In the genomic region with DNA sequence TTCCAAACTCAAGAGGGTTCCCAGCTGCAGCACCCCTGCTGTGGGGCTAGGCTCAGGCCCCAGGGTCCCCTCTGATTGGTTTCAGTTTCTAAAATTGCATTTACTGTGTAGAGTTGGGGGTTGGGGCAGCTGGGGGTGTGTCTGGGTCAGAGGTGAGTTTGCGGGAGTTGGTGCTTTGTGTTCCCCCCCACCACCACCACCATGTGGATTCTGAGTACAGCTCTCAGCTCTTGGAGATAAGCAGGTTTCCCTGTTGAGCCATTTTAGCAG, we compare ENCODE assay signal across 22 mouse cellular contexts. TPM values are rescaled to one million over a fixed set of nuclear protein-coding genes. Genes with fewer than 3 reads are reported as not detected.
DNase-seq lines count a peak whose midpoint lies in the region; ATAC-seq and TF ChIP-seq lines count a peak whose summit lies in the region.
"Had no signal": no experiment of that assay in that cellular context is flagged by ENCODE, and none has a peak within 500 bp of the region (broad histone marks: within the 10 kb centered on the region; RNA-seq: fewer than 3 reads in every experiment).

No protein-coding gene starts in this region.

- ATAC-seq in intestine, embryonic 15.5 days: peak; percentile 60
- no peak for ATAC-seq in intestine, postnatal 0 days
- peak; percentile 43; the same call in 1 of the 2 replicates for ATAC-seq in midbrain, embryonic 11.5 days (ENCODE audit: low FRiP score)
- no peak for ATAC-seq in midbrain, embryonic 13.5 days
- no peak for ATAC-seq in liver, embryonic 11.5 days (replicated peaks; ENCODE audit: low FRiP score)
- peak; percentile 48; the same call in 1 of the 2 replicates for ATAC-seq in stomach, embryonic 16.5 days (ENCODE audit: insufficient read depth, low FRiP score)
- ATAC-seq: activated CD4-positive, CD25-positive, alpha-beta regulatory T cell, adult 4 months; hindbrain, embryonic 16.5 days; Patski had no signal

- no peaks in the 10 kb centered on the region for H3K9me3 ChIP-seq in intestine, embryonic 15.5 days
- no peaks in the 10 kb centered on the region for H3K9me3 ChIP-seq in intestine, postnatal 0 days (ENCODE audit: control insufficient read depth)
- H3K9me3 ChIP-seq in midbrain, embryonic 11.5 days (ENCODE audit: control insufficient read depth, low read length): no peaks in the 10 kb centered on the region
- no peaks in the 10 kb centered on the region for H3K9me3 ChIP-seq in midbrain, embryonic 13.5 days
- H3K9me3 ChIP-seq in liver, embryonic 11.5 days (ENCODE audit: control insufficient read depth, low read length): no peaks in the 10 kb centered on the region
- H3K9me3 ChIP-seq in stomach, embryonic 16.5 days (replicated peaks; ENCODE audit: control insufficient read depth, low read length): no peaks in the 10 kb centered on the region
- H3K9me3 ChIP-seq: embryonic facial prominence, embryonic 12.5 days; liver, embryonic 13.5 days; megakaryocyte, embryonic 14.5 days had no signal

- 32% methylated on average over 1 of the region's 1 CpGs for WGBS in intestine, embryonic 15.5 days
- WGBS in intestine, postnatal 0 days: 58% methylated on average over 1 of the region's 1 CpGs
- WGBS in midbrain, embryonic 11.5 days: 67% methylated on average over 1 of the region's 1 CpGs
- 38% methylated on average over 1 of the region's 1 CpGs for WGBS in midbrain, embryonic 13.5 days
- WGBS in liver, embryonic 11.5 days: 26% methylated on average over 1 of the region's 1 CpGs
- 17% methylated on average over 1 of the region's 1 CpGs for WGBS in stomach, embryonic 16.5 days

- no peaks in the 10 kb centered on the region for H3K27me3 ChIP-seq in intestine, embryonic 15.5 days (replicated peaks)
- H3K27me3 ChIP-seq in intestine, postnatal 0 days (replicated peaks; ENCODE audit: control insufficient read depth, insufficient read depth, low read length): no peaks in the 10 kb centered on the region
- no peaks in the 10 kb centered on the region for H3K27me3 ChIP-seq in midbrain, embryonic 11.5 days (ENCODE audit: control insufficient read depth, insufficient read depth, low read length)
- no peaks in the 10 kb centered on the region for H3K27me3 ChIP-seq in midbrain, embryonic 13.5 days
- H3K27me3 ChIP-seq in liver, embryonic 11.5 days (replicated peaks; ENCODE audit: control insufficient read depth, insufficient read depth, low read length): no peaks in the 10 kb centered on the region
- H3K27me3 ChIP-seq in stomach, embryonic 16.5 days (ENCODE audit: control insufficient read depth, insufficient read depth, low read length): no peaks in the 10 kb centered on the region
- H3K27me3 ChIP-seq: embryonic facial prominence, embryonic 12.5 days; liver, embryonic 13.5 days; Patski had no signal

- H3K9ac ChIP-seq in intestine, embryonic 15.5 days: no peak overlapping the region
- H3K9ac ChIP-seq in intestine, postnatal 0 days (ENCODE audit: low read depth, low read length): no peak overlapping the region
- H3K9ac ChIP-seq in midbrain, embryonic 11.5 days (ENCODE audit: low read length): no peak overlapping the region
- H3K9ac ChIP-seq in midbrain, embryonic 13.5 days (replicated peaks): no peak overlapping the region
- H3K9ac ChIP-seq in liver, embryonic 11.5 days (ENCODE audit: low read depth, low read length): no peak overlapping the region
- no peak overlapping the region for H3K9ac ChIP-seq in stomach, embryonic 16.5 days (ENCODE audit: low read length)
- H3K9ac ChIP-seq: embryonic facial prominence, embryonic 12.5 days; liver, embryonic 13.5 days had no signal

- peaks cover 18% of the 10 kb centered on the region; the same call in 1 of the 2 replicates for H3K4me1 ChIP-seq in intestine, embryonic 15.5 days (replicated peaks)
- H3K4me1 ChIP-seq in intestine, postnatal 0 days (replicated peaks; ENCODE audit: control insufficient read depth, insufficient read depth, low read length): no peaks in the 10 kb centered on the region
- H3K4me1 ChIP-seq in midbrain, embryonic 11.5 days (ENCODE audit: control insufficient read depth, insufficient read depth, low read length): peaks cover 5% of the 10 kb centered on the region
- H3K4me1 ChIP-seq in midbrain, embryonic 13.5 days (replicated peaks): peaks cover 26% of the 10 kb centered on the region
- H3K4me1 ChIP-seq in liver, embryonic 11.5 days (replicated peaks; ENCODE audit: control insufficient read depth, insufficient read depth, low read length): peaks cover 46% of the 10 kb centered on the region
- H3K4me1 ChIP-seq in stomach, embryonic 16.5 days (ENCODE audit: control insufficient read depth, insufficient read depth, low read length): peaks cover 7% of the 10 kb centered on the region

- H3K4me2 ChIP-seq in intestine, embryonic 15.5 days (replicated peaks): no peak overlapping the region
- no peak overlapping the region for H3K4me2 ChIP-seq in intestine, postnatal 0 days (replicated peaks; ENCODE audit: low read depth)
- no peak overlapping the region for H3K4me2 ChIP-seq in midbrain, embryonic 11.5 days
- H3K4me2 ChIP-seq in midbrain, embryonic 13.5 days (replicated peaks): no peak overlapping the region
- H3K4me2 ChIP-seq in liver, embryonic 11.5 days: 0 out of 2 replicates have a peak overlapping the region, but pooled peaks have one; percentile 6
- H3K4me2 ChIP-seq in stomach, embryonic 16.5 days (ENCODE audit: low read depth, low read length): no peak overlapping the region
- H3K4me2 ChIP-seq: embryonic facial prominence, embryonic 12.5 days; liver, embryonic 13.5 days had no signal

- DNase-seq in midbrain, embryonic 11.5 days (ENCODE audit: low spot score, missing footprints): peak; percentile 75
- DNase-seq in liver, embryonic 11.5 days (ENCODE audit: low spot score): no peak
- DNase-seq in testis, postnatal 14 days (ENCODE audit: low spot score): no peak
- DNase-seq: adrenal gland, postnatal 14 days; cerebellum, adult 18-20 months; cerebellum, postnatal 36 days; heart, adult 11 months; layer of hippocampus, postnatal 36 days; liver, embryonic 13.5 days; lung, postnatal 10 days; retina, postnatal 1 day; thymus, postnatal 25 days had no signal

- H3K27ac ChIP-seq in intestine, embryonic 15.5 days: no peak overlapping the region
- H3K27ac ChIP-seq in intestine, postnatal 0 days (ENCODE audit: low read depth, low read length): no peak overlapping the region
- H3K27ac ChIP-seq in midbrain, embryonic 11.5 days (ENCODE audit: low read depth, low read length): no peak overlapping the region
- no peak overlapping the region for H3K27ac ChIP-seq in midbrain, embryonic 13.5 days
- no peak overlapping the region for H3K27ac ChIP-seq in liver, embryonic 11.5 days (ENCODE audit: low read depth, low read length)
- H3K27ac ChIP-seq in stomach, embryonic 16.5 days (ENCODE audit: low read length): no peak overlapping the region
- H3K27ac ChIP-seq: liver, embryonic 13.5 days had no signal

- no peak overlapping the region for H3K4me3 ChIP-seq in intestine, embryonic 15.5 days (replicated peaks)
- H3K4me3 ChIP-seq in intestine, postnatal 0 days (ENCODE audit: low read depth, low read length): no peak overlapping the region
- no peak overlapping the region for H3K4me3 ChIP-seq in midbrain, embryonic 11.5 days (ENCODE audit: low read depth, low read length)
- no peak overlapping the region for H3K4me3 ChIP-seq in midbrain, embryonic 13.5 days (replicated peaks)
- H3K4me3 ChIP-seq in liver, embryonic 11.5 days (ENCODE audit: low read depth, low read length): no peak overlapping the region
- no peak overlapping the region for H3K4me3 ChIP-seq in stomach, embryonic 16.5 days (replicated peaks; ENCODE audit: low read length)
- H3K4me3 ChIP-seq: embryonic facial prominence, embryonic 12.5 days; liver, embryonic 13.5 days; megakaryocyte, embryonic 14.5 days; myocyte had no signal

- TF ChIP-seq CTCF in intestine, postnatal 0 days (IDR thresholded peaks at IDR 0.05; ENCODE audit: low read depth): no peak

- peaks cover 2% of the 10 kb centered on the region; the same call in 1 of the 2 replicates for H3K36me3 ChIP-seq in intestine, embryonic 15.5 days
- H3K36me3 ChIP-seq in intestine, postnatal 0 days (ENCODE audit: control insufficient read depth, insufficient read depth): peaks cover 6% of the 10 kb centered on the region; the same call in 1 of the 2 replicates
- no peaks in the 10 kb centered on the region for H3K36me3 ChIP-seq in midbrain, embryonic 11.5 days (ENCODE audit: control insufficient read depth, insufficient read depth, low read length)
- H3K36me3 ChIP-seq in midbrain, embryonic 13.5 days: no peaks in the 10 kb centered on the region
- H3K36me3 ChIP-seq in liver, embryonic 11.5 days (ENCODE audit: control insufficient read depth, insufficient read depth, low read length): no peaks in the 10 kb centered on the region; the same call in 1 of the 2 replicates
- no peaks in the 10 kb centered on the region for H3K36me3 ChIP-seq in stomach, embryonic 16.5 days (ENCODE audit: control insufficient read depth, insufficient read depth, low read length)

RNA-seq across cellular contexts. Expression of gene Nid2, which starts 15.2 kb away (rescaled TPM):
- 68.9 and 76.8 TPM in 2 replicates for polyA plus RNA-seq in intestine, embryonic 15.5 days (2015; fragmentation: Nextera tagmentation; extraction: Ambion mirVana)
- 20.0 and 21.8 TPM in 2 replicates for polyA plus RNA-seq in intestine, postnatal 0 days (2015; fragmentation: Nextera tagmentation; extraction: Ambion mirVana)
- 30.0 and 32.2 TPM in 2 replicates for polyA plus RNA-seq in midbrain, embryonic 11.5 days (2014; fragmentation: Nextera tagmentation; extraction: Ambion mirVana)
- 35.1 and 40.7 TPM in 2 replicates for polyA plus RNA-seq in midbrain, embryonic 13.5 days (2015; fragmentation: Nextera tagmentation; extraction: Ambion mirVana)
- polyA plus RNA-seq in liver, embryonic 11.5 days (2014; fragmentation: Nextera tagmentation; extraction: Ambion mirVana): 44.1 and 45.2 TPM in 2 replicates
- polyA plus RNA-seq in stomach, embryonic 16.5 days (2015; fragmentation: Nextera tagmentation; extraction: Ambion mirVana): 94.3 and 99.5 TPM in 2 replicates

RNA-seq across cellular contexts. Expression of gene Rtraf, which starts 57.3 kb away (rescaled TPM):
- 195 and 217 TPM in 2 replicates for polyA plus RNA-seq in intestine, embryonic 15.5 days (2015; fragmentation: Nextera tagmentation; extraction: Ambion mirVana)
- 209 TPM in 2 replicates for polyA plus RNA-seq in intestine, postnatal 0 days (2015; fragmentation: Nextera tagmentation; extraction: Ambion mirVana)
- polyA plus RNA-seq in midbrain, embryonic 11.5 days (2014; fragmentation: Nextera tagmentation; extraction: Ambion mirVana): 277 and 280 TPM in 2 replicates
- polyA plus RNA-seq in midbrain, embryonic 13.5 days (2015; fragmentation: Nextera tagmentation; extraction: Ambion mirVana): 210 and 215 TPM in 2 replicates
- polyA plus RNA-seq in liver, embryonic 11.5 days (2014; fragmentation: Nextera tagmentation; extraction: Ambion mirVana): 168 and 183 TPM in 2 replicates
- polyA plus RNA-seq in stomach, embryonic 16.5 days (2015; fragmentation: Nextera tagmentation; extraction: Ambion mirVana): 158 and 183 TPM in 2 replicates

Comparison
In these comparisons a context has a peak if more than half of its experiments do, and no peak if none do; other contexts are left out.
1. ATAC-seq: peak in intestine, embryonic 15.5 days (single experiment), midbrain, embryonic 11.5 days (single experiment) and stomach, embryonic 16.5 days (single experiment); none in intestine, postnatal 0 days (single experiment), midbrain, embryonic 13.5 days (single experiment) and liver, embryonic 11.5 days (single experiment).